Mouse (Mus musculus): Measurements from ENCODE around the gene Ino80d.

DNA sequence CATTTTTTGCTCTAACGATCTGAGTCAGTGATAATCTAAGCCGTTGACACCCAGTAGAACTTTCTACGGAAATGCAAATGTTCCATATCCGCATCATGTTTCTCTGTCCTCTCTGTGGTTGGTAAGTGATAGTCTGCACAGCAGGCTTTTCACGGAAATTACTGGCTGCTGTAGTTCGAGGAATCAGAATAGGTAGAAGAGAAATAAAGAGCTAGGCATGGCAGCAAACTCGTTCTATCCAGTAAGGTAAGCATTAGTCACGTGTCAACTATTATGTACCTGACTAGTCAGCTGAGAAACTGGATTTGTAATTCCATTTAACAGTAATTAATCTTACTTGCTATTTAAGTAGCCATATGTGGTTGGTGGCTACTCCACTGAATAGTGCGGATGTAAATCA lies 197.9 kb downstream of the Ino80d start:
- no peak for TF ChIP-seq CTCF (IDR thresholded peaks at IDR 0.05; ENCODE audit: low read depth, low read length)
- TF ChIP-seq GATA2 (IDR thresholded peaks at IDR 0.05; ENCODE audit: borderline replicate concordance, low read depth, low read length): no peak
- TF ChIP-seq GATA1 (IDR thresholded peaks at IDR 0.05; ENCODE audit: borderline replicate concordance, low read length): no peak
